ENCODE assay signal across 8 mouse cellular contexts in genomic region chr10:127666501-127667268, GRCm38 (mm10). TPM values are rescaled to one million over a fixed set of nuclear protein-coding genes. Genes with fewer than 3 reads are reported as not detected.
DNase-seq lines count a peak whose midpoint lies in the region; ATAC-seq and TF ChIP-seq lines count a peak whose summit lies in the region.

Gene Nemp1 (plus strand): TSS chr10:127666901.

- peak within 1 kb of the TSS; percentile 81 for H3K4me3 ChIP-seq in embryonic facial prominence, embryonic 15.5 days (replicated peaks)
- peak within 1 kb of the TSS; percentile 86 for H3K4me3 ChIP-seq in liver, adult 2 months (ENCODE audit: insufficient read depth, low read depth, low read length)
- H3K4me3 ChIP-seq in midbrain, postnatal 0 days (ENCODE audit: low read depth, low read length), result peak within 1 kb of the TSS; percentile 50

- WGBS in embryonic facial prominence, embryonic 15.5 days, result 2% methylated on average over 65 of the region's 73 CpGs
- WGBS in liver, adult 2 months, result under 1% methylated on average over 72 of the region's 73 CpGs
- WGBS in midbrain, postnatal 0 days, result 2% methylated on average over 64 of the region's 73 CpGs

- peak; percentile 70; the same call in 1 of the 2 replicates for TF ChIP-seq POLR2A in liver, adult 2 months (IDR thresholded peaks at IDR 0.05; ENCODE audit: extremely low read depth, insufficient read depth, low read length)

- peak within 1 kb of the TSS; percentile 80 for H3K4me2 ChIP-seq in embryonic facial prominence, embryonic 15.5 days (replicated peaks)
- peak within 1 kb of the TSS; percentile 95 for H3K4me2 ChIP-seq in midbrain, postnatal 0 days (ENCODE audit: low read depth, low read length, poor library complexity, severe bottlenecking)

- no peaks in the 10 kb centered on the region for H3K9me3 ChIP-seq in embryonic facial prominence, embryonic 15.5 days (replicated peaks)
- no peaks in the 10 kb centered on the region for H3K9me3 ChIP-seq in midbrain, postnatal 0 days (ENCODE audit: low read length)

- peak; percentile 80 for ATAC-seq in embryonic facial prominence, embryonic 15.5 days (ENCODE audit: insufficient number of reproducible peaks, low FRiP score, low TSS enrichment, low read depth)
- ATAC-seq in midbrain, postnatal 0 days (ENCODE audit: low FRiP score), result peak; percentile 50

- H3K9ac ChIP-seq in embryonic facial prominence, embryonic 15.5 days, result peak within 1 kb of the TSS; percentile 87
- peak within 1 kb of the TSS; percentile 92 for H3K9ac ChIP-seq in liver, adult 2 months (ENCODE audit: low read depth, low read length)
- H3K9ac ChIP-seq in midbrain, postnatal 0 days (replicated peaks; ENCODE audit: low read length, poor library complexity, severe bottlenecking), result peak within 1 kb of the TSS; percentile 60

- DNase-seq in 416B (ENCODE audit: low read depth), result peak; percentile 91
- DNase-seq in adrenal gland, postnatal 14 days, result peak; percentile 92
- peak; percentile 89 to 93 for DNase-seq in heart, adult 9 months (ENCODE audit: low spot score in 2 of 2)
- peak; percentile 81 to 85 for DNase-seq in kidney, adult 8-10 months
- DNase-seq in liver, adult 2 months (ENCODE audit: extremely low read depth, low read depth, low spot score), result peak; percentile 81
- DNase-seq in midbrain, postnatal 0 days (ENCODE audit: low spot score), result peak; percentile 58
- peak; percentile 83 to 85 for DNase-seq in spleen, postnatal 36 days (ENCODE audit: low spot score in 2 of 2)

- H3K36me3 ChIP-seq in embryonic facial prominence, embryonic 15.5 days, result peaks cover 25% of the 10 kb centered on the region
- peaks cover 2% of the 10 kb centered on the region; the same call in 1 of the 2 replicates for H3K36me3 ChIP-seq in liver, adult 2 months (ENCODE audit: control insufficient read depth, insufficient read depth, low read length)
- no peaks in the 10 kb centered on the region for H3K36me3 ChIP-seq in midbrain, postnatal 0 days (ENCODE audit: insufficient read depth, low read length)

- H3K27me3 ChIP-seq in embryonic facial prominence, embryonic 15.5 days, result no peaks in the 10 kb centered on the region
- no peaks in the 10 kb centered on the region for H3K27me3 ChIP-seq in liver, adult 2 months (ENCODE audit: control insufficient read depth, insufficient read depth, low read length)
- peaks cover 45% of the 10 kb centered on the region for H3K27me3 ChIP-seq in midbrain, postnatal 0 days (ENCODE audit: insufficient read depth, low read length)

- peaks cover 70% of the 10 kb centered on the region for H3K4me1 ChIP-seq in embryonic facial prominence, embryonic 15.5 days
- peaks cover 18% of the 10 kb centered on the region for H3K4me1 ChIP-seq in liver, adult 2 months (ENCODE audit: control insufficient read depth, insufficient read depth, low read length)
- H3K4me1 ChIP-seq in midbrain, postnatal 0 days (ENCODE audit: insufficient read depth, low read length), result peaks cover 11% of the 10 kb centered on the region; the same call in 1 of the 2 replicates

- H3K79me2 ChIP-seq in liver, adult 2 months (ENCODE audit: control insufficient read depth, insufficient read depth, low read length), result peaks cover 9% of the 10 kb centered on the region; the same call in 1 of the 2 replicates

- no peak for TF ChIP-seq CTCF in liver, adult 2 months (IDR thresholded peaks at IDR 0.05; ENCODE audit: low read depth, low read length)
- no peak for TF ChIP-seq CTCF in midbrain, postnatal 0 days (IDR thresholded peaks at IDR 0.05)

- H3K27ac ChIP-seq in embryonic facial prominence, embryonic 15.5 days (replicated peaks), result peak within 1 kb of the TSS; percentile 99
- peak within 1 kb of the TSS; percentile 94 for H3K27ac ChIP-seq in liver, adult 2 months (replicated peaks; ENCODE audit: insufficient read depth, low read depth, low read length)
- H3K27ac ChIP-seq in midbrain, postnatal 0 days (ENCODE audit: low read depth, low read length), result peak within 1 kb of the TSS; percentile 65

RNA-seq across cellular contexts. Expression of gene Nemp1, which starts in this region (rescaled TPM):
- total RNA-seq in adrenal gland, postnatal 14 days (2021), result 9.2 and 9.4 TPM in 2 replicates
- 10.1 and 11.3 TPM in 2 replicates for polyA plus RNA-seq in embryonic facial prominence, embryonic 15.5 days (2015; fragmentation: Nextera tagmentation; extraction: Ambion mirVana)
- total RNA-seq in liver, adult 2 months (2014; rRNA removed), result 5.5 and 6.3 TPM in 2 replicates
- 2.0 and 2.7 TPM in 2 replicates for polyA plus RNA-seq in liver, adult 2 months (2012; rRNA removed)
- total RNA-seq in midbrain, postnatal 0 days (2014; rRNA removed), result 3.2 and 3.7 TPM in 2 replicates
- 1.4 and 1.7 TPM in 2 replicates for polyA plus RNA-seq in midbrain, postnatal 0 days (2015; fragmentation: Nextera tagmentation; extraction: Ambion mirVana)

Comparison
In these comparisons a context has a peak if more than half of its experiments do, and no peak if none do; other contexts are left out.
1. Peak in every context shown above with its lines: DNase-seq, ATAC-seq, H3K4me3 ChIP-seq and H3K27ac ChIP-seq.